Mouse (Mus musculus) cortical plate, adult 2 months (tissue): ENCODE data around the gene Syngr2.

Source experiments
- CTCF ChIP-seq: fragments of 200-500 bp; IDR thresholded peaks from 2 replicates; pipeline ENCODE4 v1.5.1; 2011; ENCODE audit warnings: mild to moderate bottlenecking, control low read depth, low read length; ENCODE audit not compliant: insufficient read depth; ENCODE audit errors: extremely low read depth
- POLR2A ChIP-seq: fragments of 200-500 bp; IDR thresholded peaks from 2 replicates; pipeline ENCODE4 v1.6.1; 2011; ENCODE audit warnings: mild to moderate bottlenecking, low read length, control low read depth; ENCODE audit not compliant: insufficient read depth; ENCODE audit errors: extremely low read depth

- TF ChIP-seq POLR2A (no peak), CTCF (no peak)
Observed at GRCm38 (mm10) chr11:117774925-117775324, 34.5 kb upstream of the Syngr2 start.
